Mouse (Mus musculus): ENCODE results near the gene Cggbp1.
"Not testable (repeated sequence)": the region's sequence is repeated elsewhere in the genome, so short reads cannot be mapped to it uniquely, and the experiment has no call there.

GRCm38 (mm10) chr16:64865841-64866240 lies 14.0 kb downstream of the Cggbp1 start:
- TF ChIP-seq CTCF (IDR thresholded peaks at IDR 0.05; ENCODE audit: low read depth, low read length); POLR2A (IDR thresholded peaks at IDR 0.05; ENCODE audit: borderline replicate concordance, low read depth, low read length): not testable (repeated sequence)
